Mouse (Mus musculus) C2C12 (cell line): ENCODE measurements around the gene Phf21a.

Experiments used
- CEBPB ChIP-seq: IDR thresholded peaks from one replicate; pipeline ENCODE4 v1.6.1; 2011; ENCODE audit warnings: low read depth, mild to moderate bottlenecking, control low read depth, moderate library complexity
- CTCF ChIP-seq: IDR thresholded peaks from one replicate; pipeline ENCODE4 v1.5.1; 2011; ENCODE audit not compliant: control insufficient read depth, insufficient read depth, insufficient read length
- FOSL1 ChIP-seq: IDR thresholded peaks from one replicate; pipeline ENCODE4 v1.8.0; 2011; ENCODE audit warnings: mild to moderate bottlenecking, low read length; ENCODE audit not compliant: poor library complexity, insufficient read depth, severe bottlenecking
- MAX ChIP-seq: IDR thresholded peaks from one replicate; pipeline ENCODE4 v1.6.1; 2011; ENCODE audit warnings: mild to moderate bottlenecking, control low read depth
- MYOD1 ChIP-seq: IDR thresholded peaks from one replicate; pipeline ENCODE4 v1.6.1; 2011; ENCODE audit warnings: low read depth; ENCODE audit not compliant: control insufficient read depth, insufficient read length
- MYOG ChIP-seq: IDR thresholded peaks from one replicate; pipeline ENCODE4 v1.6.1; 2011; ENCODE audit not compliant: control insufficient read depth, insufficient read length; ENCODE audit errors: extremely low read depth
- USF1 ChIP-seq: IDR thresholded peaks from one replicate; pipeline ENCODE4 v1.6.1; 2011; ENCODE audit warnings: low read depth, mild to moderate bottlenecking, control low read depth, moderate library complexity

DNA sequence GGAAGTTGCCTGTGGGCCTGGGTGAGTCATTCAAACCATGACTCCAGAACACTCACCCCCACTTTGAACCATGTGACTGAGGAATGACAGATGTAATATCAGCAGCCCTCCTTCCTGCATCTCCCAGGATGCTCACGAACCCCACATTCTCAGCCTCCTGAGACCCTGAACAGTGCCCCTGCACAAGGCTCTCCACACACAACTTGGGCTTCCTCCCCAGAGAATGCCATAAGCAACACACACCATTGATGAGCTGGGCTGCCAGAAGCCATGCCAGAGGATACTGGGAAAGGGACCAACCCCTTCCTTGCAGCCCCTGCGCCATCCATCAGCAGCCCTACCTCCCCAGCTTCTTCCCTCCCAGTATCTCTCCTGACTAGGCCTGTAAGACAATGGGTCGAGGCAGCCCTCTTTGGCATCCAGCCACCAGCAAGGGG lies 295.2 kb downstream of the Phf21a start:
- no peak for TF ChIP-seq CTCF
- TF ChIP-seq MYOG, result no peak
- TF ChIP-seq USF1, result peak; percentile 45
- TF ChIP-seq MAX, result no peak
- no peak for TF ChIP-seq FOSL1
- TF ChIP-seq MYOD1, result no peak
- TF ChIP-seq CEBPB, result no peak
